Mouse (Mus musculus): ENCODE results near the gene Raph1.
"Not testable (repeated sequence)": the region's sequence is repeated elsewhere in the genome, so short reads cannot be mapped to it uniquely, and the experiment has no call there.

Raph1 gene

GRCm38 (mm10) chr1:60565270-60565920 is 1.5 kb downstream of the Raph1 start:
- DNase-seq = peak; percentile 36 to 47

- DNase-seq = no peak
Measured at GRCm38 (mm10) chr1:60564691-60565090, 2.2 kb downstream of the Raph1 start.

GRCm38 (mm10) chr1:60563021-60563420 is 3.9 kb downstream of the Raph1 start:
- DNase-seq = no peak

- peak in 1 of 2 experiments; percentile 23 for DNase-seq
Measured at GRCm38 (mm10) chr1:60543681-60544080, 23.2 kb downstream of the Raph1 start.

GRCm38 (mm10) chr1:60539272-60539671 is 27.6 kb downstream of the Raph1 start:
- DNase-seq = no peak

- peak; percentile 31 to 48 for DNase-seq
Measured at GRCm38 (mm10) chr1:60534932-60535331, 32.0 kb downstream of the Raph1 start.

- DNase-seq = no peak
Measured at GRCm38 (mm10) chr1:60530636-60531035, 36.3 kb downstream of the Raph1 start.

GRCm38 (mm10) chr1:60530107-60530506 is 36.8 kb downstream of the Raph1 start:
- no peak for DNase-seq

GRCm38 (mm10) chr1:60510584-60510983 is 56.3 kb downstream of the Raph1 start:
- no peak for DNase-seq

GRCm38 (mm10) chr1:60503456-60503855 is 63.4 kb downstream of the Raph1 start:
- DNase-seq = no peak

GRCm38 (mm10) chr1:60493421-60493820 is 73.5 kb downstream of the Raph1 start:
- peak; percentile 50 to 54 for DNase-seq

GRCm38 (mm10) chr1:60492404-60492803 is 74.5 kb downstream of the Raph1 start:
- DNase-seq = no peak

GRCm38 (mm10) chr1:60490510-60490909 is 76.4 kb downstream of the Raph1 start:
- peak; percentile 53 to 70 for DNase-seq

GRCm38 (mm10) chr1:60489660-60490059 is 77.2 kb downstream of the Raph1 start:
- no peak for DNase-seq

- DNase-seq = no peak
Measured at GRCm38 (mm10) chr1:60488635-60489034, 78.3 kb downstream of the Raph1 start.

GRCm38 (mm10) chr1:60485649-60486048 is 81.3 kb downstream of the Raph1 start:
- DNase-seq = no peak

GRCm38 (mm10) chr1:60482881-60483280 is 84.0 kb downstream of the Raph1 start:
- DNase-seq = no peak

- DNase-seq = peak in 1 of 2 experiments; percentile 50
Measured at GRCm38 (mm10) chr1:60481561-60481960, 85.3 kb downstream of the Raph1 start.

GRCm38 (mm10) chr1:60470541-60470940 is 96.4 kb downstream of the Raph1 start:
- DNase-seq = no peak

- no peak for DNase-seq
Measured at GRCm38 (mm10) chr1:60469491-60469890, 97.4 kb downstream of the Raph1 start.

- no peak for DNase-seq
Measured at GRCm38 (mm10) chr1:60460623-60461022, 106.3 kb downstream of the Raph1 start.

- DNase-seq = peak; percentile 48 to 58
Measured at GRCm38 (mm10) chr1:60449896-60450295, 117.0 kb downstream of the Raph1 start.

- DNase-seq = no peak
Measured at GRCm38 (mm10) chr1:60447067-60447466, 119.8 kb downstream of the Raph1 start.

- not testable (repeated sequence) for DNase-seq
Measured at GRCm38 (mm10) chr1:60441438-60441837, 125.5 kb downstream of the Raph1 start.

GRCm38 (mm10) chr1:60432497-60432896 is 134.4 kb downstream of the Raph1 start:
- peak in 1 of 2 experiments; percentile 40 for DNase-seq
